Mouse (Mus musculus) left cerebral cortex, postnatal 4 days (tissue): ENCODE measurements around the gene B3gnt5. TPM values are rescaled to one million over a fixed set of nuclear protein-coding genes. Genes with fewer than 3 reads are reported as not detected.
"Not testable (repeated sequence)": the region's sequence is repeated elsewhere in the genome, so short reads cannot be mapped to it uniquely, and the experiment has no call there.

Experiments used
- DNase-seq: peaks from one replicate; pipeline ENCODE4 v3.0.0-alpha.2; 2022
- intact Hi-C: fragments of 180-260 bp; cut with DNase I; formaldehyde crosslinking; loops from one replicate; pipeline ENCODE4 v1.15.1; 2025
- total RNA-seq, 2 experiments: library from RNA; stranded (reverse); gene quantifications; 2 replicates each; pipeline ENCODE4 v1.2.3; 2021

Gene B3gnt5
- total RNA-seq, result 10 to 100 TPM; 28.9 to 37.2 TPM

GRCm38 (mm10) chr16:19760074-19760473 is at the start of gene B3gnt5:
Gene B3gnt5 (plus strand): TSS chr16:19760208.
- intact Hi-C loops, result no loop called here
- DNase-seq, result peak; percentile 61

DNA sequence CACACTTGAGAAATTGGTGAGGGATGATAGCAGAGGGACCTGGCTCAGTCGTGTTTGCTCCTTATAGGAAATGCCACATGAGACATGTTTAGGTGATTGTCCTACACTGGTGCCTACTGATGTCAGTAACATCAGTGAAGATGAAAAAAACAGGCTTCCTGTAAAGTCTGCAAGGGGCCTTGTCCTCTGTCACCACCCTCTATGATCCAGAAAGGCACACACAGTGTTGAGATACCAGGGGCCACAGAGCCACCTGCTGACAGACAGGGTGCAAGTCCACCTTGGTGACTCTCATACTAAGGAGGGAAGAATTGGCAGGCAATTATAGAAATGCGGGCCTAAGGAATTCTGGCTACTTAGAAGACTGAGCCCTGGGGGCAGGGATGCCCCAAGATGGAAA is 39.0 kb upstream of the B3gnt5 start:
- no peak for DNase-seq
- intact Hi-C loops, result loop anchor here (10.0 kb wide), 4 partner anchors 124 to 584 kb away; partner anchors contain the start of genes Klhl24 and Parl

DNA sequence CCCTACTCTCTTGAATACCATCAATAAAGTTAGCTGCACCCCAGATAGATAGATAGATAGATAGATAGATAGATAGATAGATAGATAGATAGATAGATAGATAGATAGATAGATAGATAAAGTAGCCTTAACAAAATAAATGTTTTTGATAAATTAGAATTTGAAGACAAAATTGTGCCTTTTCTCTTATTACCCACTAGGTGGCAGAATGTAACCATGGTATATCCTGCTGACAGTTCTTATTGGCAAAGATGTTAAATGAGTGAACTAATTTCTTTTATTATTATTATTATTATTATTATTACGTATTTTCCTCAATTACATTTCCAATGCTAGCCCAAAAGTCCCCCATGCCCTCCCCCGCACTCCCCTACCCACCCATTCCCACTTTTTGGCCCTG is 35.9 kb upstream of the B3gnt5 start:
- intact Hi-C loops, result loop anchor here (10.0 kb wide), 4 partner anchors 121 to 581 kb away; partner anchors contain the start of genes Klhl24 and Parl
- not testable (repeated sequence) for DNase-seq

DNA sequence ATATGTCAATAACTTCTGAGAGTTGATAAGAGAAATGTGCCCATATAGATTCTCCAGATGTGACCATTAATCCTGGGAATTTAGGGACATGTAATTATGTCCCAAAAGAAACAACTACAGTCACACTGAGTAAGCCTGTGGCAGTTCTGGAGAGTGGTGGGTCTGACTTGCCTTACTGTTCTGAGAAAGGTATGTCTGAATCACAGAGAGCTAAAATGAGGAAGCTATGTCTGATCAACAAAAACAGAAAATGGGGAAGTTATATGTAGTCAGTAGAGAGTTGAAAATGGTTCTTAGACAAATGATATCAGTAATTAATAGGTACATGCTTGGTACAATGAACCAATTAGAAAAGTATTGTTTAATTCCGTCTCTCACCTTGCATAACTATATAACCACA is 27.1 kb upstream of the B3gnt5 start:
- intact Hi-C loops, result no loop called here
- no peak for DNase-seq

GRCm38 (mm10) chr16:19760505-19761496 is 793 bp downstream of the B3gnt5 start:
- peak; percentile 33 for DNase-seq
- intact Hi-C loops, result no loop called here

GRCm38 (mm10) chr16:19761691-19762090 is 1.7 kb downstream of the B3gnt5 start:
- DNase-seq, result peak; percentile 0
- intact Hi-C loops, result no loop called here

- intact Hi-C loops, result no loop called here
- DNase-seq, result peak; percentile 1
These were observed 6.1 kb downstream of the B3gnt5 start for GRCm38 (mm10) chr16:19766107-19766506.

- intact Hi-C loops, result no loop called here
- DNase-seq, result no peak
These were observed 8.0 kb downstream of the B3gnt5 start for GRCm38 (mm10) chr16:19768046-19768445.

DNA sequence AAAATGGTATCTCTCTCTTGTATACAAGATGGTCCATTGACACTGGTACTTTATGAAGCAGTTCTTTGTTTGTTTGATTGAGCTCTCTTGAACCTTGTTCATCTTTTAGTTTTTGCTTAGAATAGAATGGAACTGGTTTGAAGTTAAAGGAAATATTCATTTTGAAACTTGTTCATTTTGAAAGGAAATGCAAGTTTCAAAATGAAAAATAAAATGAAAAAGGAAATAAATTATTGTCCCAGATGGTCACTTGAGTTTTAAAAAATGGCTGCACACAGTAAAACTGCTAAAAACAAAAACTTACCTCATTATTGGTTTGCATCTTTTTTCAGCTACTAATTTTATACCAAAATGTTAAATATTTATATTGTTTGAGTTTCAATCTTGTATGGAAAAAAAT is 12.0 kb downstream of the B3gnt5 start:
- intact Hi-C loops, result no loop called here
- no peak for DNase-seq

- intact Hi-C loops, result no loop called here
- DNase-seq, result peak; percentile 38
These were observed 26.5 kb downstream of the B3gnt5 start for GRCm38 (mm10) chr16:19786386-19787090.

- no peak for DNase-seq
- intact Hi-C loops, result no loop called here
These were observed 29.9 kb downstream of the B3gnt5 start for GRCm38 (mm10) chr16:19789914-19790313.

DNA sequence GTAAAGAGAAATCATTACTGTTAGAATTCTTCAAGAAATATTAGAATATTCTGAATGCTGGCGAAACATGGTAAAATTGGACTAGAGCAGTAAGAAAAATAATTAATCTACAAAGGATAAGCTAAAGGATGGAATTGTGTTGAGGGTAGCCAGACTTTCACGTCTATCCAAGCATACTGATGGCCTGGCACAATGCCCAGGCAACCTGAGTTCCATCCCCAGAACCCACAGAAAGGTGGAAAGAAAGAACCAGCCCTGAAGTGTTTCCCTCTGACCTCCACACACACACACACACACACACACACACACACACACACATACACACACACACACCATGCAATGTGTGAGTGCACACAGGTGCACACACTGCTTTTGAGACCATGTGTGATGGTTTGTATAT is 58.8 kb downstream of the B3gnt5 start:
- DNase-seq, result peak; percentile 14
- intact Hi-C loops, result no loop called here

Other genes starting within 250 kb of the B3gnt5 start
- gene Olfr167, start 237.9 kb upstream of the B3gnt5 start, total RNA-seq, result not detected
- gene Olfr168, start 224.7 kb upstream of the B3gnt5 start, total RNA-seq, result not detected
- gene Olfr169, start 188.4 kb upstream of the B3gnt5 start, total RNA-seq, result not detected
- not detected for gene Olfr170, start 148.3 kb upstream of the B3gnt5 start, total RNA-seq
- not detected for gene Olfr171, start 130.3 kb upstream of the B3gnt5 start, total RNA-seq
- under 1 TPM; 0.10 to 0.18 TPM for gene Lamp3, start 53.8 kb upstream of the B3gnt5 start, total RNA-seq
- 1 to 10 TPM; 2.5 to 2.6 TPM for gene Klhl6, start 222.8 kb downstream of the B3gnt5 start, total RNA-seq